Mouse (Mus musculus) bone marrow, adult 2 months (tissue): ENCODE data around the gene Rtn2.

Experiments used
- CTCF ChIP-seq: fragments of 200-500 bp; IDR thresholded peaks from 2 replicates; pipeline ENCODE4 v1.5.1; 2011; ENCODE audit warnings: low read length, control low read depth; ENCODE audit not compliant: control insufficient read depth, insufficient read depth
- POLR2A ChIP-seq: fragments of 200-500 bp; IDR thresholded peaks from 2 replicates; pipeline ENCODE4 v1.6.1; 2011; ENCODE audit warnings: low read depth, mild to moderate bottlenecking, control low read depth, low read length, borderline replicate concordance; ENCODE audit not compliant: control insufficient read depth

GRCm38 (mm10) chr7:19303046-19303305, 20.6 kb downstream of the Rtn2 start:
- no peak for TF ChIP-seq CTCF
- no peak for TF ChIP-seq POLR2A
